Mouse (Mus musculus) splenic B cell, adult 2 months (primary cell): ENCODE measurements at regions not wholly inside any gene's neighbourhood (a gene's known extent, or its start where the extent isn't known, plus 50 kb on each side); places are given as distances from the start of the nearest gene placed in this dataset.
A peak's percentile ranks its signal among the peaks of the same experiment; 100 is the strongest.

ENCODE experiments used
- DNase-seq: peaks from one replicate; pipeline ENCODE4 v3.0.0-alpha.2; 2011; ENCODE audit warnings: low read depth, low spot score
- H3K27me3 ChIP-seq: 2 replicates; pipeline ENCODE4 v1.6.1; 2012; ENCODE audit warnings: mild to moderate bottlenecking, low read length, moderate library complexity, mixed read lengths; ENCODE audit not compliant: control insufficient read depth, poor library complexity, insufficient read depth, severe bottlenecking
- H3K36me3 ChIP-seq: 2 replicates; pipeline ENCODE4 v1.6.1; 2012; ENCODE audit warnings: mild to moderate bottlenecking, low read length, moderate library complexity, mixed read lengths; ENCODE audit not compliant: control insufficient read depth, poor library complexity, insufficient read depth, severe bottlenecking

DNA sequence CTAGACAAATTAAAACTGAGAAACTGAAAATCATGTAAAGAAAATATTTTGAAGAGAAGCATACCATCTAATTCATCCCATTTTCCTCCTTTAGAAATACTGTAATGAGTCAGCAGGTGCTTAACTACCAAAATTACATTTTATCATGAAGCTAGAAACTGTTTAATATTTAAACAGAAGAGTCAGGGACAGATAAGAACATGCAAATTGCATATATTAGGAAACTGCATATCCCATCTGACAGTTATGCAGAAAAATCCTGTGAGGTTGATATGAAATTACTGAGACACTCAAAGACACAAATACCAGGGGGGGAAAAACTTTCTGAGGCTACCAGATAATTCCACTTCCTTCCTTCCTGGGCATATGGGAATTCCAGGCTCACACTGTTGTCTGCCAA lies 257.8 kb downstream of the Tex13c3 start:
- H3K27me3 ChIP-seq, result no peaks in the 10 kb centered on the region
- H3K36me3 ChIP-seq, result no peaks in the 10 kb centered on the region
- no peak for DNase-seq

- DNase-seq, result no peak
- H3K36me3 ChIP-seq, result no peaks in the 10 kb centered on the region
- no peaks in the 10 kb centered on the region for H3K27me3 ChIP-seq
Observed at GRCm38 (mm10) chrX:19220785-19221496, 260.2 kb downstream of the Tex13c3 start.

DNA sequence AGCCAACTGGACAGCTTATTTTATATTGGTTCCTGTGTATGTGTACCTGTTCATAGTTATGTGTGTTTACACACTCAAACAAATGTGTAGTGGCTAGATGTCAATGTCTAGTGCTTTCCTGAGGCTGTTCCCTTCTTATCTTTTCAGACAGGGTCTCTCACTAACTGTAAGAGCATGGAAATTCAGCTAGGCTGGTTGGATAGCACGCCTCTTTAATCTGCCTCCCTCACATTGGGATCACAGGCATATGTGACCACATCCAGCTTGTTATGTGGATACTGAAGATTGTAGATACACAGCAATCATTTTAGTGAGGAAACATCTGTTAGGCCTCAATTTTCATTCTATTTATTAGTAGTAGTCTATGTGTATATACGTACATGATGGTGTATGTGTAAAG lies 261.4 kb downstream of the Tex13c3 start:
- no peaks in the 10 kb centered on the region for H3K36me3 ChIP-seq
- no peaks in the 10 kb centered on the region for H3K27me3 ChIP-seq
- no peak for DNase-seq

- no peak for DNase-seq
- no peaks in the 10 kb centered on the region for H3K36me3 ChIP-seq
- H3K27me3 ChIP-seq, result no peaks in the 10 kb centered on the region
Observed at GRCm38 (mm10) chrX:19219301-19219700, 261.8 kb downstream of the Tex13c3 start.

DNA sequence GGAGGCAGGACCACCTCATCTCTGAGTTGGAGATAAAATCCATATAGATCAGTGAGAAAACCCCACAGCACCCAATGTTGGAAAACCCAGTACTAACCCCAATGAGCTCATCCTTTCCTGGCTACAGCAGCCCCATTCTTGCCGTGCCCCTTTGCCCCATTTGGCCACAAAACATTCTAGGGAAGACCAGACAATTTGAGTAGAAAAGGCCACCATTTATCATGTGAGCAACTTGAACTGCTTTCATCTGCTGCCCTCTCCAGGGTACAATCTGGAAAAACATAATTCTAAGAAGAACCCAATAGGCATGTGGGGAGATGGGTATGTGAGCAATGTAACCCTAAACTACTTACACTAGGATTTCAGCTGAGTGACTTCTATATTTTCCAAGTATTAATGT lies 274.7 kb downstream of the Tex13c3 start:
- Histone ChIP-seq H3K36me3 (no peaks in the 10 kb centered on the region), H3K27me3 (no peaks in the 10 kb centered on the region)
- DNase-seq, result peak; percentile 1

GRCm38 (mm10) chrX:19202542-19202941 lies 278.6 kb downstream of the Tex13c3 start:
- H3K27me3 ChIP-seq, result no peaks in the 10 kb centered on the region
- H3K36me3 ChIP-seq, result no peaks in the 10 kb centered on the region
- DNase-seq, result no peak

- H3K36me3 ChIP-seq, result no peaks in the 10 kb centered on the region
- H3K27me3 ChIP-seq, result no peaks in the 10 kb centered on the region
- peak; percentile 0 for DNase-seq
Observed at GRCm38 (mm10) chrX:19201383-19201782, 279.7 kb downstream of the Tex13c3 start.

- H3K27me3 ChIP-seq, result no peaks in the 10 kb centered on the region
- no peak for DNase-seq
- no peaks in the 10 kb centered on the region for H3K36me3 ChIP-seq
Observed at GRCm38 (mm10) chrX:19199531-19199930, 281.6 kb downstream of the Tex13c3 start.

- DNase-seq, result no peak
- H3K27me3 ChIP-seq, result no peaks in the 10 kb centered on the region
- no peaks in the 10 kb centered on the region for H3K36me3 ChIP-seq
Observed at GRCm38 (mm10) chrX:19168983-19169382, 312.1 kb downstream of the Tex13c3 start.

DNA sequence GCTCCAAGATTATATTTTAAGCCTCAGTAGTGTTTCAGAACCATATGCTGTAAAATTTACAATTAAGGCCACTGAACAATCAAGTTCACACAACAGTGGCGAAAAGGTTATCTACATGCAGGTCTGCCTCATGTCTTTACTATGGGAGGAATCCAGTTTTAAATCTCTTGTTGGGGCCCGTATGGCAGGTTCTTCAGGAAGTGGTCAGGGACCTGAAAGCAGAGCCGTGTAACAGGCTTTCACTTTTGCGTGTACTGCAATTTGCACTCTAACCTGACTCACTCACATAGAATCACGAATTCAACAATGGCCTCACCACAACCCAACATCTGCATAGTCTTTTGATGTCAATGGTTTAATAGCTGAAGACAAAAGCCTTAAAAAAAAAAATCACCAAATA lies 312.6 kb downstream of the Tex13c3 start:
- peak; percentile 18 for DNase-seq
- Histone ChIP-seq H3K36me3 (no peaks in the 10 kb centered on the region), H3K27me3 (no peaks in the 10 kb centered on the region)

GRCm38 (mm10) chrX:19168111-19168510 lies 313.0 kb downstream of the Tex13c3 start:
- no peaks in the 10 kb centered on the region for H3K36me3 ChIP-seq
- DNase-seq, result no peak

DNA sequence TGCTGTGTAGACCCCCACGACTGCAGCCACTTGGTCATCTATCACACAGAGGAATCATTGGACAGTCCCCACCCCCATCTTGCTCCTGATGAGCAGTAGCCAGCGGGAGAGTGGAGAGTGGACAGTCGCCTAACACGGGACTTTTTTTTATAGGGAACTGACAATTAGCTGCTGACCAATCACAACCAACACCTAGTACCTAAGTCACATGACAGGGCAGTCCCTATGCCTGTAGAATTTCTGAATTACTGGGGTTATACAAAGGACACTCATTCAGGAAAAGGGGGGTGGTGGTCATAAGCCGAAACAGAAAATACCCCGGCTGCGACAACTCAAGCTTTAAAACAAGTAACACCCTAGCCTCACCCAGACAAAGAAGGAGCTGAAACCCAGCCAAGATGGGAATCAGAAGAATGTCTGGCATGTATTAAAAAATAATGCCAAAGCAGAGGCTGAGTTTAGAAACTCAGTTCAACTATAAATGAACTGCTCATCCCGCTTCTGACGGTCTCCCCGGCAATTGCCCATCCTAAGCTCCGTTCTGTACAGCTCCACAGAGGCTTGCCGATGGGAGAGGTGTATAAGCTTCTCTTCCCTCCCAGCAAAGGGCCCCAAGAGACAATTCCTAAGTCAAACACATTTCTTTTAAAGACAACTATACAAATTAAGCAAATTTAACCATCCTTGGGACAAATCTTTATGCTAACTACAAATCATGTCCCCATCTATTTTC lies 313.8 kb downstream of the Tex13c3 start:
- Histone ChIP-seq H3K27me3 (no peaks in the 10 kb centered on the region), H3K36me3 (no peaks in the 10 kb centered on the region)
- DNase-seq, result peak; percentile 23

More at GRCm38 (mm10) chrX:19168111-19168510, 313.0 kb downstream of the Tex13c3 start:
- H3K27me3 ChIP-seq, result no peaks in the 10 kb centered on the region

GRCm38 (mm10) chrX:19165891-19166644 lies 315.1 kb downstream of the Tex13c3 start:
- DNase-seq, result peak; percentile 33
- Histone ChIP-seq H3K27me3 (no peaks in the 10 kb centered on the region), H3K36me3 (no peaks in the 10 kb centered on the region)

DNA sequence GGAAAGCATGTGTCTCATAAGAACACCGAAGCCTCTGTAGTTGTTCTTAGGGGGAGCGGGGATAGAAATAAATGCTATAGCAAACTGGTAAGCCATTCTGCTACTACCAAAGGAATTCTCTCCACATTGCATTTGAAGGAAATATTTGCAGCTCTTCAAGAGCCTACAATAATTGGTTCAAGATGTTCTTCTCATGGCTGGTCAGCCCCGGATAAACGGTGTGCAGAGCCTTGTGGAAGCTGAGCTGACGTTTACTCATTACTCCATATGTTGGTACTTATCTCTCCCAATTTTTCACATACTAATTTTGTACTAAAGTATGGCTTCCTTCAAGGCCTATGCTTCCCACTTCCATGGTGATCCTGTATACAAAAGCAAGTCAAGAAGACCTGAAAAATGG lies 317.0 kb downstream of the Tex13c3 start:
- Histone ChIP-seq H3K36me3 (no peaks in the 10 kb centered on the region), H3K27me3 (no peaks in the 10 kb centered on the region)
- no peak for DNase-seq

- DNase-seq, result peak; percentile 9
- H3K36me3 ChIP-seq, result no peaks in the 10 kb centered on the region
- H3K27me3 ChIP-seq, result no peaks in the 10 kb centered on the region
Observed at GRCm38 (mm10) chrX:19162958-19163357, 318.2 kb downstream of the Tex13c3 start.
